Comparison of ENCODE assay signal across 8 mouse cellular contexts in the genomic region with DNA sequence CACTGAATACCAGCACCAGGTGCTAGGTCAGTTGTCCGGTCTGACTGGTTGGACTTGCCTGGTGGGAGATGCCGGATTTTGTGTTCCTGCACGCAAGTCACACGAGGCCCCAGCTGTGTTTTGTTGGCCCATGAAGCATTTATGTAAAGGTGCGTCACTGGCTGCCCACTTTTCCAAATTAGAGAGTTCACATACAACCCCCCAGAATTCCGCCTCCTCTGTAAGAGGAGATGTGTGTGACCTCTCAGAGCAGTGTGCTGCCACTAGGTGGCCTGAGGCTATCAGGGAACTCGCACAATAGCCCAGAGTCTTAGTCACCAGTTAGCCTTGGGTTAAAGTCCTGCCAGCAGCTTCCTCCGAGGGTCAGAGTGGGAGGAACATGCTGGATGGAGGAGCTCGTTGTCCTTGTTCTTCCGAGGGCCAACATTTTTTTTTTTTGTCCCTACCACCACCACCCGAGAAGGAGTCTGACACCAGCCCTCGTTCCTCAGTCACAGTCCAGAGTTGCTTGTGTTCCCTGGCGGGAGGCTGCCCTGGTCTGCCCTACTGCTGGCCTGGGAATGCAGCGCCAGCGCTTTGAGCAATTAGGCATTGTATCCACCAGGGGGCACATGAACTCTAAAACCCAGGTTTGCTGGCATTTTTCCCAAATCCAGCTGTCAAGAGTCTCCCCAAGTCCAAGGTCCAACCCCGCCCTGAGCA. TPM values are rescaled to one million over a fixed set of nuclear protein-coding genes. Genes with fewer than 3 reads are reported as not detected.
DNase-seq lines count a peak whose midpoint lies in the region; ATAC-seq and TF ChIP-seq lines count a peak whose summit lies in the region.

No protein-coding gene starts in this region.

- H3K4me1 ChIP-seq in liver, embryonic 11.5 days (replicated peaks; ENCODE audit: control insufficient read depth, insufficient read depth, low read length) = peaks cover 10% of the 10 kb centered on the region; the same call in 1 of the 2 replicates

- peaks cover 26% of the 10 kb centered on the region for H3K79me3 ChIP-seq in C2C12 (ENCODE audit: low read depth)

- peaks cover 50% of the 10 kb centered on the region for H3K36me3 ChIP-seq in C2C12 (ENCODE audit: control insufficient read depth, insufficient read depth)
- no peaks in the 10 kb centered on the region for H3K36me3 ChIP-seq in liver, embryonic 11.5 days (ENCODE audit: control insufficient read depth, insufficient read depth, low read length)

- WGBS in liver, embryonic 11.5 days = 19% methylated on average over 16 of the region's 16 CpGs

- H3K79me2 ChIP-seq in C2C12 (ENCODE audit: control insufficient read depth, insufficient read depth) = peaks cover 49% of the 10 kb centered on the region

- ATAC-seq in liver, embryonic 11.5 days (replicated peaks; ENCODE audit: low FRiP score) = no peak; the same call in 1 of the 2 replicates

- 0 out of 2 replicates have a peak overlapping the region, but pooled peaks have one; percentile 14 for H3K9ac ChIP-seq in liver, embryonic 11.5 days (ENCODE audit: low read depth, low read length)

- H3K9me3 ChIP-seq in liver, embryonic 11.5 days (ENCODE audit: control insufficient read depth, low read length) = no peaks in the 10 kb centered on the region

- peak overlapping the region; percentile 9 for H3ac ChIP-seq in C2C12 (ENCODE audit: control insufficient read depth, insufficient read length, low read depth)

- TF ChIP-seq CTCF in C2C12 (IDR thresholded peaks at IDR 0.05; ENCODE audit: control insufficient read depth, insufficient read depth, insufficient read length) = peak; percentile 74

- peak; percentile 91 for DNase-seq in ZHBTc4 (ENCODE audit: low read depth, low spot score)
- peak; percentile 86 for DNase-seq in embryo, embryonic 9.5 days (ENCODE audit: extremely low spot score)
- DNase-seq in heart, adult 18-20 months = peak; percentile 90
- peak; percentile 79 for DNase-seq in kidney, adult 11 months
- peak; percentile 63 for DNase-seq in liver, embryonic 11.5 days (ENCODE audit: low spot score)
- DNase-seq in neural tube, embryonic 10.5 days (ENCODE audit: extremely low spot score, low spot score) = peak; percentile 86
- peak; percentile 50 for DNase-seq in thymus, postnatal 0 days (ENCODE audit: low spot score)

- no peak overlapping the region for H3K27ac ChIP-seq in liver, embryonic 11.5 days (ENCODE audit: low read depth, low read length)

- no peaks in the 10 kb centered on the region for H3K27me3 ChIP-seq in C2C12 (ENCODE audit: control insufficient read depth, insufficient read depth, insufficient read length)
- peaks cover 5% of the 10 kb centered on the region; the same call in 1 of the 2 replicates for H3K27me3 ChIP-seq in liver, embryonic 11.5 days (replicated peaks; ENCODE audit: control insufficient read depth, insufficient read depth, low read length)

- H3K4me2 ChIP-seq in liver, embryonic 11.5 days = peak overlapping the region; percentile 57

- H3K4me3 ChIP-seq in C2C12 (ENCODE audit: insufficient read depth, poor library complexity, severe bottlenecking) = no peak overlapping the region
- H3K4me3 ChIP-seq in liver, embryonic 11.5 days (ENCODE audit: low read depth, low read length) = peak overlapping the region; percentile 12; the same call in 1 of the 2 replicates

TF ChIP-seq in C2C12, 6 proteins besides CTCF, POLR2A, EP300 and RAD21:
- TF ChIP-seq USF1 (IDR thresholded peaks at IDR 0.05; ENCODE audit: low read depth) = no peak
- no peak for TF ChIP-seq CEBPB (IDR thresholded peaks at IDR 0.05; ENCODE audit: low read depth)
- TF ChIP-seq MYOD1 (IDR thresholded peaks at IDR 0.05; ENCODE audit: control insufficient read depth, insufficient read length, low read depth) = no peak
- no peak for TF ChIP-seq MAX (IDR thresholded peaks at IDR 0.05)
- no peak for TF ChIP-seq MYOG (IDR thresholded peaks at IDR 0.05; ENCODE audit: control insufficient read depth, extremely low read depth, insufficient read length)

RNA-seq across cellular contexts. Expression of a gene that starts 6.1 kb away (rescaled TPM):
- polyA plus RNA-seq in C2C12 (2012; fragmentation: generic; extraction: Trizol) = not detected
- not detected for total RNA-seq in heart, adult 18-20 months (2021)
- polyA plus RNA-seq in liver, embryonic 11.5 days (2014; fragmentation: Nextera tagmentation; extraction: Ambion mirVana) = 0.95 and 1.1 TPM in 2 replicates
- polyA plus RNA-seq in thymus, postnatal 0 days (2015; fragmentation: Nextera tagmentation; extraction: Ambion mirVana) = 0.12 TPM in 2 replicates

RNA-seq across cellular contexts. Expression of a gene that starts 6.5 kb away (rescaled TPM):
- 18.1 TPM for polyA plus RNA-seq in C2C12 (2012; fragmentation: generic; extraction: Trizol)
- 1 to 10 TPM; 3.1 to 4.2 TPM for total RNA-seq in heart, adult 18-20 months (2021)
- polyA plus RNA-seq in liver, embryonic 11.5 days (2014; fragmentation: Nextera tagmentation; extraction: Ambion mirVana) = 15.6 and 17.9 TPM in 2 replicates
- polyA plus RNA-seq in thymus, postnatal 0 days (2015; fragmentation: Nextera tagmentation; extraction: Ambion mirVana) = 1.4 and 1.6 TPM in 2 replicates

RNA-seq across cellular contexts. Expression of a gene that starts 45.7 kb away (rescaled TPM):
- 7.5 TPM for polyA plus RNA-seq in C2C12 (2012; fragmentation: generic; extraction: Trizol)
- total RNA-seq in heart, adult 18-20 months (2021) = 100 to 1,000 TPM; 117 to 120 TPM
- polyA plus RNA-seq in liver, embryonic 11.5 days (2014; fragmentation: Nextera tagmentation; extraction: Ambion mirVana) = 13.7 and 15.0 TPM in 2 replicates
- polyA plus RNA-seq in thymus, postnatal 0 days (2015; fragmentation: Nextera tagmentation; extraction: Ambion mirVana) = 11.6 and 13.4 TPM in 2 replicates
